Mouse (Mus musculus): ENCODE measurements at regions not wholly inside any gene's neighbourhood (a gene's known extent, or its start where the extent isn't known, plus 50 kb on each side); places are given as distances from the start of the nearest gene placed in this dataset.

GRCm38 (mm10) chr15:36929088-36929487, 78.5 kb downstream of the Zfp706 start:
- Histone ChIP-seq H3K4me3 (ENCODE audit: insufficient read depth, low read depth, low read length) (no peak overlapping the region), H3K27ac (replicated peaks; ENCODE audit: low read depth, low read length) (no peak overlapping the region), H3K4me1 (ENCODE audit: control insufficient read depth, insufficient read depth, insufficient read length, low read length) (no peaks in the 10 kb centered on the region)

- Histone ChIP-seq H3K4me3 (ENCODE audit: insufficient read depth, low read depth, low read length) (no peak overlapping the region), H3K27ac (replicated peaks; ENCODE audit: low read depth, low read length) (no peak overlapping the region), H3K4me1 (ENCODE audit: control insufficient read depth, insufficient read depth, insufficient read length, low read length) (no peaks in the 10 kb centered on the region)
Observed at GRCm38 (mm10) chr15:36928678-36929077, 78.9 kb downstream of the Zfp706 start.

- no peak overlapping the region for H3K4me3 ChIP-seq (ENCODE audit: insufficient read depth, low read depth, low read length)
- H3K4me1 ChIP-seq (ENCODE audit: control insufficient read depth, insufficient read depth, insufficient read length, low read length), result no peaks in the 10 kb centered on the region
- no peak overlapping the region for H3K27ac ChIP-seq (replicated peaks; ENCODE audit: low read depth, low read length)
Observed at GRCm38 (mm10) chr15:36927436-36927835, 80.1 kb downstream of the Zfp706 start.

- no peak overlapping the region for H3K4me3 ChIP-seq (ENCODE audit: insufficient read depth, low read depth, low read length)
- H3K27ac ChIP-seq (replicated peaks; ENCODE audit: low read depth, low read length), result no peak overlapping the region
- no peaks in the 10 kb centered on the region for H3K4me1 ChIP-seq (ENCODE audit: control insufficient read depth, insufficient read depth, insufficient read length, low read length)
Observed at GRCm38 (mm10) chr15:36924171-36924570, 83.4 kb downstream of the Zfp706 start.

GRCm38 (mm10) chr15:36921384-36921783, 86.2 kb downstream of the Zfp706 start:
- Histone ChIP-seq H3K4me3 (ENCODE audit: insufficient read depth, low read depth, low read length) (no peak overlapping the region), H3K27ac (replicated peaks; ENCODE audit: low read depth, low read length) (no peak overlapping the region)

GRCm38 (mm10) chr15:36920886-36921285, 86.7 kb downstream of the Zfp706 start:
- Histone ChIP-seq H3K4me1 (ENCODE audit: control insufficient read depth, insufficient read depth, insufficient read length, low read length) (no peaks in the 10 kb centered on the region), H3K4me3 (ENCODE audit: insufficient read depth, low read depth, low read length) (no peak overlapping the region), H3K27ac (replicated peaks; ENCODE audit: low read depth, low read length) (no peak overlapping the region)

More at GRCm38 (mm10) chr15:36921384-36921783, 86.2 kb downstream of the Zfp706 start:
- H3K4me1 ChIP-seq (ENCODE audit: control insufficient read depth, insufficient read depth, insufficient read length, low read length), result no peaks in the 10 kb centered on the region

- no peaks in the 10 kb centered on the region for H3K4me1 ChIP-seq (ENCODE audit: control insufficient read depth, insufficient read depth, insufficient read length, low read length)
- no peak overlapping the region for H3K27ac ChIP-seq (replicated peaks; ENCODE audit: low read depth, low read length)
- no peak overlapping the region for H3K4me3 ChIP-seq (ENCODE audit: insufficient read depth, low read depth, low read length)
Observed at GRCm38 (mm10) chr15:36919704-36920103, 87.9 kb downstream of the Zfp706 start.

GRCm38 (mm10) chr15:36919209-36919608, 88.4 kb downstream of the Zfp706 start:
- Histone ChIP-seq H3K4me3 (ENCODE audit: insufficient read depth, low read depth, low read length) (no peak overlapping the region), H3K4me1 (ENCODE audit: control insufficient read depth, insufficient read depth, insufficient read length, low read length) (no peaks in the 10 kb centered on the region), H3K27ac (replicated peaks; ENCODE audit: low read depth, low read length) (no peak overlapping the region)

GRCm38 (mm10) chr15:36916998-36917397, 90.6 kb downstream of the Zfp706 start:
- H3K4me3 ChIP-seq (ENCODE audit: insufficient read depth, low read depth, low read length), result no peak overlapping the region
- H3K27ac ChIP-seq (replicated peaks; ENCODE audit: low read depth, low read length), result no peak overlapping the region
- H3K4me1 ChIP-seq (ENCODE audit: control insufficient read depth, insufficient read depth, insufficient read length, low read length), result no peaks in the 10 kb centered on the region

- Histone ChIP-seq H3K27ac (replicated peaks; ENCODE audit: low read depth, low read length) (no peak overlapping the region), H3K4me3 (ENCODE audit: insufficient read depth, low read depth, low read length) (no peak overlapping the region), H3K4me1 (ENCODE audit: control insufficient read depth, insufficient read depth, insufficient read length, low read length) (no peaks in the 10 kb centered on the region)
Observed at GRCm38 (mm10) chr15:36914239-36915100, 93.1 kb downstream of the Zfp706 start.

GRCm38 (mm10) chr15:36913308-36913707, 94.3 kb downstream of the Zfp706 start:
- no peak overlapping the region for H3K4me3 ChIP-seq (ENCODE audit: insufficient read depth, low read depth, low read length)
- H3K4me1 ChIP-seq (ENCODE audit: control insufficient read depth, insufficient read depth, insufficient read length, low read length), result no peaks in the 10 kb centered on the region
- no peak overlapping the region for H3K27ac ChIP-seq (replicated peaks; ENCODE audit: low read depth, low read length)

- no peak overlapping the region for H3K4me3 ChIP-seq (ENCODE audit: insufficient read depth, low read depth, low read length)
- no peak overlapping the region for H3K27ac ChIP-seq (replicated peaks; ENCODE audit: low read depth, low read length)
Observed at GRCm38 (mm10) chr15:36910272-36910671, 97.3 kb downstream of the Zfp706 start.

GRCm38 (mm10) chr15:36909494-36909893, 98.1 kb downstream of the Zfp706 start:
- no peaks in the 10 kb centered on the region for H3K4me1 ChIP-seq (ENCODE audit: control insufficient read depth, insufficient read depth, insufficient read length, low read length)
- H3K4me3 ChIP-seq (ENCODE audit: insufficient read depth, low read depth, low read length), result no peak overlapping the region
- H3K27ac ChIP-seq (replicated peaks; ENCODE audit: low read depth, low read length), result no peak overlapping the region

More at GRCm38 (mm10) chr15:36910272-36910671, 97.3 kb downstream of the Zfp706 start:
- no peaks in the 10 kb centered on the region for H3K4me1 ChIP-seq (ENCODE audit: control insufficient read depth, insufficient read depth, insufficient read length, low read length)

GRCm38 (mm10) chr15:36906789-36907188, 100.8 kb downstream of the Zfp706 start:
- Histone ChIP-seq H3K4me3 (ENCODE audit: insufficient read depth, low read depth, low read length) (no peak overlapping the region), H3K4me1 (ENCODE audit: control insufficient read depth, insufficient read depth, insufficient read length, low read length) (no peaks in the 10 kb centered on the region), H3K27ac (replicated peaks; ENCODE audit: low read depth, low read length) (no peak overlapping the region)

- Histone ChIP-seq H3K4me3 (ENCODE audit: insufficient read depth, low read depth, low read length) (no peak overlapping the region), H3K27ac (replicated peaks; ENCODE audit: low read depth, low read length) (no peak overlapping the region), H3K4me1 (ENCODE audit: control insufficient read depth, insufficient read depth, insufficient read length, low read length) (no peaks in the 10 kb centered on the region)
Observed at GRCm38 (mm10) chr15:36906052-36906451, 101.5 kb downstream of the Zfp706 start.

GRCm38 (mm10) chr15:36903922-36904321, 103.7 kb downstream of the Zfp706 start:
- Histone ChIP-seq H3K27ac (replicated peaks; ENCODE audit: low read depth, low read length) (no peak overlapping the region), H3K4me3 (ENCODE audit: insufficient read depth, low read depth, low read length) (no peak overlapping the region)

More at GRCm38 (mm10) chr15:36903922-36904321, 103.7 kb downstream of the Zfp706 start:
- H3K4me1 ChIP-seq (ENCODE audit: control insufficient read depth, insufficient read depth, insufficient read length, low read length), result no peaks in the 10 kb centered on the region
